In the genomic region with DNA sequence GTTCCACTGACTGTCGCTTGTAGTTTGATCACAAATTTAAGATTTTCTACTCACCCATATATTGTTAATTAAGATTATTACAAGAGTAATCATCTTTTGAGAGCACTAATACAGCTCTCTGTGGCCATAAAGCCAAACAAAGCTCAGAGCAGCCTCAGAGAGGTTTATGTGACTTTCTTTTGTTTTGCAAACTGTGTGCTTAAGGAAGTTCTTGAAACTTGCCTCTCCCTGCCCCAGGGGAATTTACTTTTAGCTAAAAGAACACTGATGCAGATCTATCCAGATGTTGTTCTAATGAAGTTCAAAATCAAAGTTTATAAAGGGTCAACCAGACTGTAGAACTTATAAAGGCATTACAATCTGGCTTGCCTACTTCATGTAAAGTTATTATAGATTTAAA, we compare ENCODE assay signal across 1 mouse cellular context. TPM values are rescaled to one million over a fixed set of nuclear protein-coding genes. Genes with fewer than 3 reads are reported as not detected.
"Had no signal": no experiment of that assay in that cellular context is flagged by ENCODE, and none has a peak within 500 bp of the region (broad histone marks: within the 10 kb centered on the region; RNA-seq: fewer than 3 reads in every experiment).

No protein-coding gene starts in this region.

RNA-seq across cellular contexts. Expression of a gene that starts 58.4 kb away (rescaled TPM):
- total RNA-seq: neutrophil, adult 5-6 weeks had no signal
